In the genomic region with DNA sequence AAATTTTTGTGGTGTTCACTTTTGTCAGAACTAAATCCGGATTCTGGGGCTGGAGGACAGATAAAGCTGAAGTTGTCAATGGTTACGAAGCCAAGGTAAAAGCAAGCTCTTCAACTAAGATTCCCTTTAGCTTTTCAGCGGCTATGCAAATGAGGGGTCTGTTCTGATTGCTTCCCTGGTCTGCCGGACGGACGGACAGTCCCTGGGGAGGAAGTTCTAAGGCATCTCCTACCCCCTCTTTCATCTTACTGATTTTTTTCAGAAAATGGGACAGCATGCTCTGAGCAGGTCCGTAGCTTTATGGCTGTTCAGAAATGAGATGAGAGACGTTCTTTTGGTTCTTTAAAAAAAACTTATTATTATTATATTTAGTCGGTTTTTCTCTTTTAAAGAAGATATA, we compare ENCODE assay signal across 26 mouse cellular contexts. TPM values are rescaled to one million over a fixed set of nuclear protein-coding genes. Genes with fewer than 3 reads are reported as not detected.
DNase-seq lines count a peak whose midpoint lies in the region; ATAC-seq and TF ChIP-seq lines count a peak whose summit lies in the region.
"Had no signal": no experiment of that assay in that cellular context is flagged by ENCODE, and none has a peak within 500 bp of the region (broad histone marks: within the 10 kb centered on the region; RNA-seq: fewer than 3 reads in every experiment).

No protein-coding gene starts in this region.

- H3K4me1 ChIP-seq in heart, embryonic 12.5 days (replicated peaks), result peaks cover 25% of the 10 kb centered on the region
- peaks cover 23% of the 10 kb centered on the region for H3K4me1 ChIP-seq in midbrain, embryonic 12.5 days
- peaks cover 20% of the 10 kb centered on the region for H3K4me1 ChIP-seq in midbrain, embryonic 15.5 days

- H3K9me3 ChIP-seq in heart, embryonic 12.5 days (replicated peaks), result no peaks in the 10 kb centered on the region
- no peaks in the 10 kb centered on the region for H3K9me3 ChIP-seq in midbrain, embryonic 12.5 days
- H3K9me3 ChIP-seq in midbrain, embryonic 15.5 days, result no peaks in the 10 kb centered on the region
- H3K9me3 ChIP-seq: embryonic facial prominence, embryonic 15.5 days; heart, embryonic 15.5 days had no signal

- H3K9ac ChIP-seq in heart, embryonic 12.5 days, result no peak overlapping the region
- H3K9ac ChIP-seq in midbrain, embryonic 12.5 days (replicated peaks), result no peak overlapping the region
- H3K9ac ChIP-seq in midbrain, embryonic 15.5 days, result no peak overlapping the region
- H3K9ac ChIP-seq: embryonic facial prominence, embryonic 15.5 days; heart, embryonic 15.5 days had no signal

- no peak for ATAC-seq in heart, embryonic 12.5 days (ENCODE audit: insufficient number of reproducible peaks, low FRiP score)
- no peak for ATAC-seq in midbrain, embryonic 12.5 days (ENCODE audit: low FRiP score, low read depth)
- no peak for ATAC-seq in midbrain, embryonic 15.5 days (replicated peaks)
- ATAC-seq: activated CD4-positive, CD25-positive, alpha-beta regulatory T cell, adult 4 months had no signal

- no peak overlapping the region for H3K4me3 ChIP-seq in heart, embryonic 12.5 days
- no peak overlapping the region for H3K4me3 ChIP-seq in layer of hippocampus, adult 2 months
- no peak overlapping the region for H3K4me3 ChIP-seq in midbrain, embryonic 12.5 days
- H3K4me3 ChIP-seq in midbrain, embryonic 15.5 days, result no peak overlapping the region

- DNase-seq in heart, postnatal 4 days, result no peak
- DNase-seq in layer of hippocampus, adult 2 months (ENCODE audit: low spot score in 2 of 2), result no peak
- no peak for DNase-seq in layer of hippocampus, adult 18-20 months (ENCODE audit: low spot score in 2 of 2)
- peak; percentile 25 for DNase-seq in mesoderm, embryonic 11.5 days (ENCODE audit: low read depth, low spot score)
- no peak for DNase-seq in frontal cortex, postnatal 14 days (ENCODE audit: low spot score in 2 of 2)
- DNase-seq: B cell, adult 2 months; gastrocnemius, postnatal 14 days; kidney, adult 9 months; kidney, postnatal 14 days; layer of hippocampus, postnatal 36 days; lung, adult 2 months; thymus, postnatal 14 days had no signal

- no peak for TF ChIP-seq CTCF in layer of hippocampus, adult 2 months (conservative IDR thresholded peaks at IDR 0.05)

- 0 out of 2 replicates have a peak overlapping the region, but pooled peaks have one; percentile 6 for H3K4me2 ChIP-seq in heart, embryonic 12.5 days
- H3K4me2 ChIP-seq in midbrain, embryonic 12.5 days (replicated peaks), result 0 out of 2 replicates have a peak overlapping the region, but pooled peaks have one; percentile 1
- H3K4me2 ChIP-seq in midbrain, embryonic 15.5 days, result no peak overlapping the region

- H3K36me3 ChIP-seq in heart, embryonic 12.5 days, result peaks cover 64% of the 10 kb centered on the region
- peaks cover 54% of the 10 kb centered on the region for H3K36me3 ChIP-seq in midbrain, embryonic 12.5 days
- H3K36me3 ChIP-seq in midbrain, embryonic 15.5 days (replicated peaks), result peaks cover 58% of the 10 kb centered on the region; the same call in 1 of the 2 replicates

- H3K27ac ChIP-seq in heart, embryonic 12.5 days (ENCODE audit: poor library complexity, severe bottlenecking), result no peak overlapping the region
- peak overlapping the region; percentile 82; the same call in 1 of the 2 replicates for H3K27ac ChIP-seq in layer of hippocampus, adult 2 months
- 0 out of 2 replicates have a peak overlapping the region, but pooled peaks have one; percentile 30 for H3K27ac ChIP-seq in midbrain, embryonic 12.5 days (replicated peaks)
- H3K27ac ChIP-seq in midbrain, embryonic 15.5 days, result no peak overlapping the region
- H3K27ac ChIP-seq: heart, embryonic 15.5 days had no signal

- no peaks in the 10 kb centered on the region for H3K27me3 ChIP-seq in heart, embryonic 12.5 days (replicated peaks)
- no peaks in the 10 kb centered on the region for H3K27me3 ChIP-seq in midbrain, embryonic 12.5 days
- H3K27me3 ChIP-seq in midbrain, embryonic 15.5 days (replicated peaks), result no peaks in the 10 kb centered on the region
- H3K27me3 ChIP-seq: embryonic facial prominence, embryonic 15.5 days; heart, embryonic 15.5 days had no signal

- WGBS in heart, embryonic 12.5 days, result 55% methylated on average over 9 of the region's 9 CpGs
- 53% methylated on average over 9 of the region's 9 CpGs for WGBS in midbrain, embryonic 12.5 days
- 39% methylated on average over 9 of the region's 9 CpGs for WGBS in midbrain, embryonic 15.5 days

RNA-seq across cellular contexts. Expression of gene Git2, which starts 20.3 kb away (rescaled TPM):
- polyA plus RNA-seq in heart, embryonic 12.5 days (2016; fragmentation: Nextera tagmentation; extraction: Ambion mirVana), result 33.6 and 36.4 TPM in 2 replicates
- 10 to 100 TPM; 38.8 to 49.5 TPM for total RNA-seq in heart, postnatal 4 days (2021)
- 10 to 100 TPM; 45.7 to 47.5 TPM for total RNA-seq in layer of hippocampus, adult 2 months (2021)
- 10 to 100 TPM; 44.5 to 45.6 TPM for total RNA-seq in layer of hippocampus, adult 18-20 months (2021)
- 48.4 and 52.6 TPM in 2 replicates for polyA plus RNA-seq in midbrain, embryonic 12.5 days (2016; fragmentation: Nextera tagmentation; extraction: Ambion mirVana)
- 51.6 and 52.9 TPM in 2 replicates for polyA plus RNA-seq in midbrain, embryonic 15.5 days (2015; fragmentation: Nextera tagmentation; extraction: Ambion mirVana)

RNA-seq across cellular contexts. Expression of gene Ankrd13a, which starts 21.2 kb away (rescaled TPM):
- 45.2 and 45.6 TPM in 2 replicates for polyA plus RNA-seq in heart, embryonic 12.5 days (2016; fragmentation: Nextera tagmentation; extraction: Ambion mirVana)
- 10 to 100 TPM; 60.6 to 60.8 TPM for total RNA-seq in heart, postnatal 4 days (2021)
- total RNA-seq in layer of hippocampus, adult 2 months (2021), result 10 to 100 TPM; 39.6 to 48.8 TPM
- total RNA-seq in layer of hippocampus, adult 18-20 months (2021), result 10 to 100 TPM; 44.5 to 48.1 TPM
- polyA plus RNA-seq in midbrain, embryonic 12.5 days (2016; fragmentation: Nextera tagmentation; extraction: Ambion mirVana), result 71.1 and 77.7 TPM in 2 replicates
- polyA plus RNA-seq in midbrain, embryonic 15.5 days (2015; fragmentation: Nextera tagmentation; extraction: Ambion mirVana), result 31.1 and 34.7 TPM in 2 replicates

RNA-seq across cellular contexts. Expression of gene 1500011B03Rik, which starts 27.6 kb away (rescaled TPM):
- polyA plus RNA-seq in heart, embryonic 12.5 days (2016; fragmentation: Nextera tagmentation; extraction: Ambion mirVana), result 53.2 and 57.5 TPM in 2 replicates
- 10 to 100 TPM; 15.9 to 17.6 TPM for total RNA-seq in heart, postnatal 4 days (2021)
- 100 to 1,000 TPM; 136 to 154 TPM for total RNA-seq in layer of hippocampus, adult 2 months (2021)
- total RNA-seq in layer of hippocampus, adult 18-20 months (2021), result 100 to 1,000 TPM; 162 to 169 TPM
- 154 and 167 TPM in 2 replicates for polyA plus RNA-seq in midbrain, embryonic 12.5 days (2016; fragmentation: Nextera tagmentation; extraction: Ambion mirVana)
- 270 and 271 TPM in 2 replicates for polyA plus RNA-seq in midbrain, embryonic 15.5 days (2015; fragmentation: Nextera tagmentation; extraction: Ambion mirVana)

RNA-seq across cellular contexts. Expression of gene 4930519G04Rik, which starts 57.8 kb away (rescaled TPM):
- not detected in 2 replicates for polyA plus RNA-seq in heart, embryonic 12.5 days (2016; fragmentation: Nextera tagmentation; extraction: Ambion mirVana)
- not detected for total RNA-seq in heart, postnatal 4 days (2021)
- not detected for total RNA-seq in layer of hippocampus, adult 2 months (2021)
- not detected for total RNA-seq in layer of hippocampus, adult 18-20 months (2021)
- polyA plus RNA-seq in midbrain, embryonic 12.5 days (2016; fragmentation: Nextera tagmentation; extraction: Ambion mirVana), result not detected in 2 replicates
- not detected in 2 replicates for polyA plus RNA-seq in midbrain, embryonic 15.5 days (2015; fragmentation: Nextera tagmentation; extraction: Ambion mirVana)
- total RNA-seq: adrenal gland, adult 8-10 months; gastrocnemius, postnatal 14 days; layer of hippocampus, adult 8-10 months; layer of hippocampus, postnatal 36 days; left cerebral cortex, postnatal 10 days; megakaryocyte-erythroid progenitor cell, adult 5-6 weeks had no signal
- polyA plus RNA-seq: activated CD4-positive, CD25-positive, alpha-beta regulatory T cell, adult 4 months; embryonic facial prominence, embryonic 15.5 days; forebrain, embryonic 16.5 days; heart, embryonic 15.5 days; intestine, embryonic 16.5 days; limb, embryonic 11.5 days; liver, embryonic 11.5 days; lung, adult 2 months had no signal

Comparison
In these comparisons a context has a peak if more than half of its experiments do, and no peak if none do; other contexts are left out.
1. H3K27ac ChIP-seq: peak in layer of hippocampus, adult 2 months (single experiment) and midbrain, embryonic 12.5 days (single experiment); none in heart, embryonic 12.5 days (single experiment) and midbrain, embryonic 15.5 days (single experiment).
2. RNA of gene 1500011B03Rik, which starts 27.6 kb away (total RNA-seq): 162 to 169 TPM in layer of hippocampus, adult 18-20 months and 136 to 154 TPM in layer of hippocampus, adult 2 months; 15.9 to 17.6 TPM in heart, postnatal 4 days; every median in the first group is over 4 times any median in the second.